Mouse (Mus musculus) myocyte (in vitro differentiated cells): ENCODE results near the gene Gdpd3. TPM values are rescaled to one million over a fixed set of nuclear protein-coding genes. Genes with fewer than 3 reads are reported as not detected.

ENCODE experiments used
- H3K27me3 ChIP-seq: one replicate; pipeline ENCODE4 v1.6.1; 2011; ENCODE audit not compliant: control insufficient read depth, insufficient read depth, insufficient read length
- H3K36me3 ChIP-seq: one replicate; pipeline ENCODE4 v1.6.1; 2011; ENCODE audit not compliant: control insufficient read depth, insufficient read depth
- H3K4me2 ChIP-seq: one replicate; pipeline ENCODE4 v1.6.1; 2011; ENCODE audit warnings: low read depth, control low read depth
- H3K4me3 ChIP-seq: one replicate; pipeline ENCODE4 v1.5.1; 2011; ENCODE audit warnings: mild to moderate bottlenecking, control low read depth, moderate library complexity
- H3K79me2 ChIP-seq: one replicate; pipeline ENCODE4 v1.6.1; 2011; ENCODE audit not compliant: control insufficient read depth, insufficient read depth
- H3ac ChIP-seq: one replicate; pipeline ENCODE4 v1.6.1; 2011; ENCODE audit not compliant: control insufficient read depth, insufficient read length
- CEBPB ChIP-seq: IDR thresholded peaks from 2 replicates; pipeline ENCODE4 v1.6.1; 2011; ENCODE audit warnings: mild to moderate bottlenecking, moderate library complexity; ENCODE audit not compliant: poor library complexity, insufficient read depth, severe bottlenecking
- E2F4 ChIP-seq: IDR thresholded peaks from one replicate; pipeline ENCODE4 v1.6.1; 2011; ENCODE audit warnings: mild to moderate bottlenecking, control low read depth, moderate library complexity; ENCODE audit not compliant: insufficient read depth
- MAX ChIP-seq: IDR thresholded peaks from one replicate; pipeline ENCODE4 v1.6.1; 2011; ENCODE audit warnings: low read depth, mild to moderate bottlenecking, control low read depth
- MYOD1 ChIP-seq, 3 experiments: IDR thresholded peaks; one replicate each; pipeline ENCODE4 v1.6.1; 2011; ENCODE audit warnings: control low read depth in 2 of 3, low read depth in 2 of 3, mild to moderate bottlenecking in 2 of 3, moderate library complexity in 1 of 3; ENCODE audit not compliant: insufficient read length in 2 of 3, control insufficient read depth in 1 of 3
- POLR2A ChIP-seq: IDR thresholded peaks from one replicate; pipeline ENCODE4 v1.6.1; 2011; ENCODE audit warnings: low read depth, mild to moderate bottlenecking, control low read depth, moderate library complexity; ENCODE audit not compliant: insufficient read length
- POLR2AphosphoS2 ChIP-seq: IDR thresholded peaks from one replicate; pipeline ENCODE4 v1.6.1; 2011; ENCODE audit warnings: low read depth, control low read depth; ENCODE audit not compliant: insufficient read length
- REST ChIP-seq: IDR thresholded peaks from one replicate; pipeline ENCODE4 v1.6.1; 2011; ENCODE audit warnings: mild to moderate bottlenecking, control low read depth, moderate library complexity; ENCODE audit not compliant: insufficient read depth, insufficient read length
- SRF ChIP-seq: IDR thresholded peaks from one replicate; pipeline ENCODE4 v1.6.1; 2011; ENCODE audit warnings: low read depth; ENCODE audit not compliant: control insufficient read depth, insufficient read length
- TCF3 ChIP-seq: IDR thresholded peaks from one replicate; pipeline ENCODE4 v1.6.1; 2011; ENCODE audit warnings: low read depth, control low read depth; ENCODE audit not compliant: insufficient read length
- USF1 ChIP-seq: IDR thresholded peaks from one replicate; pipeline ENCODE4 v1.6.1; 2011; ENCODE audit warnings: low read depth, mild to moderate bottlenecking, control low read depth, moderate library complexity
- polyA plus RNA-seq: library from polyadenylated mRNA; unstranded; fragments of >200 nt; fragmentation: generic; extraction: Trizol; gene quantifications from one replicate; pipeline ENCODE4 v1.2.1, GENCODE M21; 2012; ENCODE audit warnings: missing spikeins

The Gdpd3 gene
- polyA plus RNA-seq, 1 experiment = 1.1 TPM

DNA sequence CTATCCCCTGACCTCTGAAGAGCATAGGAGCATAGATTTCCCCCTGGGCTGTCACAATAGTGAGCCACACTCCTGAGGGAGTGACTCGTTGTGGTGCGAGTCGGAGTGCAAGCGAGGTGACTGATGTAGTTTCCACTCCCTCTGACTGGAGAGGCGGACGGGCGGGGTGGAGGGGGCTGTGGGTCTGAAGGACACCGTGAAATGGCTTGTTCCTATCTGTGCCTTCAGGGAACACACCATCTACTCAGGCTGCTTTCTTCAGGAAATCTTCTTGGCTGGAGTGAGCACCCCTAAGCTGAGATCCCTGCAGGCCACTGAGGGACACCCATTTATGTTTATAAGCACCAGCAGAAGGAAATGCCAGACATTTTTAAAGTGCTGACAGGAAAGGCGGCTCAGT lies 56.6 kb downstream of the Gdpd3 start:
- no peak overlapping the region for H3K4me3 ChIP-seq
- TF ChIP-seq SRF = no peak
- no peaks in the 10 kb centered on the region for H3K79me2 ChIP-seq
- H3K36me3 ChIP-seq = no peaks in the 10 kb centered on the region
- H3ac ChIP-seq = no peak overlapping the region
- no peak overlapping the region for H3K4me2 ChIP-seq
- H3K27me3 ChIP-seq = peaks cover 51% of the 10 kb centered on the region

DNA sequence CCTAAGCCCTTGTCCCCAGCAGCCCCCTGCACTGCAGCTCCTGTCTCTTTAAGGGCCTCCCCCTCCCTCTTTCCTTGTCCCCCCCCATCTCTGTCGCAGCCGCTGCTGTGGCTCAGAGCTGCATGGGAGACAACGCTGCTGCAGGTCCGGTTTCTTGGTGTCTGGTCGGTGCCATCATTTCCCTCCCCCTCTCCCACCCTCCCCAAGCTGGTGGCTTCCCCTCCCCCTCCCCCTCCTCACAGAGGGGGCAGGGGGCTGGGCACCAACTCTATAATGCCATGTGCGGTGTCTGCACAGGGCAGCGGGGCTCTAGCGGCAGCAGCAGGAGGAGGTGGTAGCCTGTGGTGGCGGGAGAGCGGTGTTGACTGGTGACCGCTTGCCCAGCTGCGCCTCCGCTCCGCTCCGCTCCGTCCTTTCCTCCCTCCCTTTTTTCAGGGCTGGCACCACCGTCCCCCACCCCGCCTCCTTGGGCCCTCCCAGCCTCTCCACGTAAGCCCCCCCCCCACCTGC lies 57.1 kb downstream of the Gdpd3 start:
- Histone ChIP-seq H3K4me3 (no peak overlapping the region), H3K79me2 (no peaks in the 10 kb centered on the region), H3K4me2 (no peak overlapping the region), H3K27me3 (peaks cover 52% of the 10 kb centered on the region), H3ac (no peak overlapping the region), H3K36me3 (no peaks in the 10 kb centered on the region)
- TF ChIP-seq CEBPB = no peak
- TF ChIP-seq POLR2A = no peak
- no peak for TF ChIP-seq E2F4
- TF ChIP-seq SRF = no peak
- TF ChIP-seq TCF3 = no peak
- TF ChIP-seq REST = no peak
- TF ChIP-seq MAX = no peak
- no peak for TF ChIP-seq USF1
- TF ChIP-seq POLR2AphosphoS2 = no peak

DNA sequence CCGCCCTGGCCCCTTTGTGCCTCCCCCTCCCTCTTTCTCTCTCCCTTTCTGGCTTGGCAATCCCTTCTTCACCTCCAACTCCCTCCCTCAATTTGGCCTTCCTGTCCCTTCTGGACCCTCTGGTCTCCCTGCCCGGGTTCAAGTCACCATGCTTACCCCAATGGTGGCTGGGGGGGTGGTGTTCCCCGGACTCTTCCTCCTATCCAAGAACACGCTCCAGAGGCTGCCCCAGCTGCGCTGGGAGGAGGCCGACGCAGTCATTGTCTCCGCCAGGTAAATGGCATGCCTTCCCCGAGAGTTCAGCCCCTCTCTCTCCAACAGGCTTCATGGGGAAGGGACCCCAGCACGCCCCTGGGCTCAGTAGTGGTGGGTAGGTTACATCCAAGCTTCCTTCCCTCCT lies 57.8 kb downstream of the Gdpd3 start:
- TF ChIP-seq MYOD1 (IDR thresholded peaks at IDR 0.05; ENCODE audit: control insufficient read depth in 1 of 3, insufficient read length in 2 of 3, low read depth in 2 of 3) (no peak), USF1 (no peak), MAX (no peak), SRF (no peak)
- H3K36me3 ChIP-seq = no peaks in the 10 kb centered on the region
- no peak overlapping the region for H3K4me3 ChIP-seq
- peaks cover 59% of the 10 kb centered on the region for H3K27me3 ChIP-seq
- no peak overlapping the region for H3K4me2 ChIP-seq
- no peaks in the 10 kb centered on the region for H3K79me2 ChIP-seq
- H3ac ChIP-seq = no peak overlapping the region

Other genes with a start within 250 kb of the Gdpd3 start
- gene Eif3c, start 199.9 kb upstream of the Gdpd3 start, polyA plus RNA-seq = 344 TPM
- gene Apobr, start 181.4 kb upstream of the Gdpd3 start, polyA plus RNA-seq = 4.7 TPM
- gene Cln3, start 180.5 kb upstream of the Gdpd3 start, polyA plus RNA-seq = 3.6 TPM
- not detected for gene Il27, start 171.4 kb upstream of the Gdpd3 start, polyA plus RNA-seq
- gene Nupr1, start 135.5 kb upstream of the Gdpd3 start, polyA plus RNA-seq = 244 TPM
- gene Sgf29, start 117.0 kb upstream of the Gdpd3 start, polyA plus RNA-seq = 35.3 TPM
- gene Sult1a1, start 89.9 kb upstream of the Gdpd3 start, polyA plus RNA-seq = not detected
- 79.7 TPM for gene Bola2, start 70.9 kb upstream of the Gdpd3 start, polyA plus RNA-seq
- gene Slx1b, start 70.5 kb upstream of the Gdpd3 start, polyA plus RNA-seq = 5.8 TPM
- 0.14 TPM for gene Coro1a, start 58.5 kb upstream of the Gdpd3 start, polyA plus RNA-seq
- 126 TPM for gene Mapk3, start 6.7 kb upstream of the Gdpd3 start, polyA plus RNA-seq
- 82.2 TPM for gene Ypel3, start 10.6 kb downstream of the Gdpd3 start, polyA plus RNA-seq
- 0.23 TPM for gene Tbx6, start 15.1 kb downstream of the Gdpd3 start, polyA plus RNA-seq
- gene Ppp4c, start 26.2 kb downstream of the Gdpd3 start, polyA plus RNA-seq = 113 TPM
- 0.94 TPM for gene Fam57b, start 31.3 kb downstream of the Gdpd3 start, polyA plus RNA-seq
- not detected for gene 4930451I11Rik, start 65.3 kb downstream of the Gdpd3 start, polyA plus RNA-seq
- gene Doc2a, start 81.1 kb downstream of the Gdpd3 start, polyA plus RNA-seq = not detected
- 16.2 TPM for gene Hirip3, start 95.6 kb downstream of the Gdpd3 start, polyA plus RNA-seq
- 62.4 TPM for gene Ino80e, start 96.0 kb downstream of the Gdpd3 start, polyA plus RNA-seq
- 26.6 TPM for gene Taok2, start 118.4 kb downstream of the Gdpd3 start, polyA plus RNA-seq
- gene Tmem219, start 156.6 kb downstream of the Gdpd3 start, polyA plus RNA-seq = 34.1 TPM
- 14.6 TPM for gene Kctd13, start 162.5 kb downstream of the Gdpd3 start, polyA plus RNA-seq
- gene Asphd1, start 183.2 kb downstream of the Gdpd3 start, polyA plus RNA-seq = 0.11 TPM
- 0.10 TPM for gene Sez6l2, start 184.2 kb downstream of the Gdpd3 start, polyA plus RNA-seq
- gene Cdipt, start 209.6 kb downstream of the Gdpd3 start, polyA plus RNA-seq = 173 TPM
- gene Cdiptos, start 209.8 kb downstream of the Gdpd3 start, polyA plus RNA-seq = 0.18 TPM
- gene Mvp, start 248.3 kb downstream of the Gdpd3 start, polyA plus RNA-seq = 111 TPM